Mouse (Mus musculus): ENCODE measurements around the gene Gm49711. TPM values are rescaled to one million over a fixed set of nuclear protein-coding genes. Genes with fewer than 3 reads are reported as not detected.
A peak's percentile ranks its signal among the peaks of the same experiment; 100 is the strongest.

Gene Gm49711
- total RNA-seq (2021), result under 1 TPM in 1 of 2 experiments, not detected in 1; 0.37 TPM
- long read RNA-seq, experiment 1, result 0 reads
- long read RNA-seq, experiment 2, result 0 reads

DNA sequence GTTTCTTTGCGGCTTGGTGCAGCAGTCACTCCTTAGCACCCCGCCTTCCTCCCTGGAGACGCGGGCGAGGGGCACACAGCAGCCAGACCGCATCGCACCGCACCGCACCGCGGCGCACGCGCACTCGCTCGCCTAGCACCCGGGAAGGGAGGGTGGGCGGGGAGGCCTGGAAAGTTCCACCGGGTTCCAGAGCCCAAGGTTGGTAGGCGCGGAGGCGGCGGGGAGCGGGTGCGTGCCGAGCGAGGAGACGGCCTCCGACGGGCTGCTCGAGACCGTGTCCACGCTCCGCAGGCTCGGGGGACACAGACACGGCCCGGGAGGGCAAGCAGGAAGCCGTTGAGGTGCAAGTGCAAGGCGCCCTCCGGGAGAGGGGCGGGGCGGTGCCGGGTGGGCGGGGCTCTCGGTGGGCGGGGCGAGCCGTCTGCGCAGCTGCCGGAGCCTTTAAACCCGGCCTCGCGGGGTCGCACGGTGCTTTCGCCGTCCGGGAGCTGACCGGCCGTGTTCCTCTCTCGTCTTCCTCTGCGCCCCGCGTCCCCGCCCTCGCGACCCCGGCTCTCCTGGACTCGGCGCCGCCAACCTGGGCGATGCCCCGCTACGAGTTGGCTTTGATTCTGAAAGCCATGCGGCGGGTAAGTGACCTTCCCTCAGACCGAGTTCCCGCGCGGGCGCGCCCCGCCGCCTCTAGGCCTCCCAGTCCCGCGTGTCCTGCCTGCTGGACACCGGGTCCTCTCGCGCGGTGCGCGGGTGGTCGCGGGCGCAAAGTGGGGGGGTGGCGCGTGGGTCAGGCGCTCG, at the start of gene Gm49711, which contains the start of the genes Mrps6 and Slc5a3:
Gm49711 (plus strand) TSS at position 465 of the 792 bp plus-strand sequence.
Mrps6 (plus strand) TSS at position 419 of the 792 bp plus-strand sequence.
Slc5a3 (plus strand) TSS at position 471 of the 792 bp plus-strand sequence.
- peak; percentile 78 to 84 for DNase-seq (ENCODE audit: low spot score in 2 of 2)

- no peak for DNase-seq (ENCODE audit: low spot score in 2 of 2)
These were observed 48.5 kb upstream of the Gm49711 start for GRCm38 (mm10) chr16:92009586-92009985.

DNA sequence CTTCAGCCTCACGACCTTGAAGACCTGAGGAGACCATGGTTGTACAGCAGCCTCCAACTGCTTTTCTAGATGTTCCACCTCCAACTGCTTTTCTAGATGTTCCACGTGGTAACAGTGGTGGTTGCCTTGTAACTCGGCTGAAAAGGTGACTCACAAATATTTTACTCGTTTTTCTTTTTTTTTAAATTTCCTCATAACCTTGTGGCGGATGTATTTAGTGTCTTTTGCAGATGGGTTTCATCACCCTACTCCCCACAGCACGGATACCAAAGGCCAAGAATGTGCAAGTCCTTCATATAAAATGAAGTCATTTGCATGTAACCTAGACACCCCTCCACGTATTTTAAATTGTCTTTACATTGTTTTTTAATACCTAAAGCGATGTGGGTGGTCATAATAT, 41.3 kb upstream of the Gm49711 start:
- DNase-seq (ENCODE audit: low spot score in 2 of 2), result no peak

DNA sequence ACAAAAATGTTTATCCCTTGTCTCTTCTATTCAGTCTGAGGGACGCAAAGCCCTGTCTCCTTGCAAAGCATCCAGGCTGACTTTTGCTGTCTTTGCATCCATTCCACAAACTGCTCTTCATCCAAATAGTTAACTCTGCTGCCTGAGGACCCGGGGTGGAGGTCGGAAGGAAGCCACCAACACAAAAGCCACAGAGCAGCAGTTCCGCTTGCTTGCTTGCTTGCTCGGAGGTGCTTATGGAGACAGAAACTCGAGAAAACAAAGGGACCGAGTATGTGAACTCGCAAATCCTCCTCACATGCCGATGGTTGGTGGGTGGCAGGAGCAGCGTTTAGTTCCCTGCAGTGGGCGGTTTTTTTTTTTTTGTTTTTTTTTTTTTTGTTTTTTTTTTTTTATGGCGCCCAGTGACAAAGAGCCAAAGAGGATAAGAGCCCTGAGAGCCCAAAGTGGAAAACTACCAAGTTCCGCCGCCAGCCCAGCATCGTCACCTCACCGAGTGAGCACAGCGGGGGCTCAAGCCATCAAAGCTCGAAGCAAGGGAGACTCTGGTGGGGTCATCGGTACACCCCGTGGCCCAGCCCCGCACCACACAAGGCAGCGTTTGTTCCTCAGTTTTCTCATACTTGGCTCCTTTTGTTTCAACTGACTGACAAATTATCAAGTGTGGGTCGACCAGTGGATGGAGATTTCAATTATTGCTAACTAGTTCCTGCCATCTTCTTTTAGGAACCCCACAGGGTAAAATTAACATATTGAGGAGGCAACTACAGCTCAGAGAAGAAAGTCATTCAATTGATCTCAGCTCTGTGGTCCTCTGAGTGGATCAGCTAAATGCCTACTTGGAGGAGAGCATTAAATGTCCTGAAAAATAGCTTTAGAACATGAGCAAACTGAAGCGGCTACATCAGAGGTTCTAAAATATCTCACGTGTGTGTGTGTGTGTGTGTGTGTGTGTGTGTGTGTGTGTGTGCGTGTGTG, 38.7 kb upstream of the Gm49711 start:
- DNase-seq (ENCODE audit: low spot score in 2 of 2), result peak in 1 of 2 experiments; percentile 26

DNA sequence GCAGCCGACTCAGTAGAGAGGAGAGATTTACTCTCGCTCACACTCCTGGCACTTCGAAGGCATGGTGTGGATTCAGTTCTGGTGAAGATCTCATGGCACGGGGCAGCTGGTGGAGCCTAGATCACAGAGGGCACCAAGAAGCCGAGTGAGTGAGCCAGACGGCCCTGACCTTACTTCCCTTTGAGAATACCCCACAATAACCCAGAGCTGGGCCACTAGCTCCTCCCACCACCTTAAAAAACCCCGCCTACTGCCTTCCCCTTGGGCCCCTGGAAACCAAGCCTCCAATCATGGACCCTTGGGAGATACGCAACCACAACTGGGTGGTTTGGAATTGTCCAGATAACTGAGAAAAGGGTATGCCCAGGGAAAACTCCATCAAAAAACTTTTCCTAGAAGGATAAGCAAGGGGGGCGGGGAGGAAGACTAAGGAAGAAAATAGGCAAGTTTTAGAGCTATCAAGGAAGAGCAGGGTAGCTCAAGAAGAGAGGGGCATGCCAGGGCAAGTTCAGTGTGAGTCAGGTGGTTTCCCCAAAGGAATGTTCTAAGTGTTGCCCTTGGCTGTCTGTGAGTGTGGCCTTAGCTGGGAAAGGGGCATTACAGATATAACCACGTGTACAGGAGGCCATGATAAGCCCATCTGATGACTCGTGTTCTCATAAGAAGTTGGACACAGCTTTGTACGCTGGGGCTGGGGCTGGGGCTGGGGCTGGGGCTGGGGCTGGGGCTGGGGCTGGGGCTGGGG, 36.3 kb upstream of the Gm49711 start:
- DNase-seq (ENCODE audit: low spot score in 2 of 2), result no peak

DNA sequence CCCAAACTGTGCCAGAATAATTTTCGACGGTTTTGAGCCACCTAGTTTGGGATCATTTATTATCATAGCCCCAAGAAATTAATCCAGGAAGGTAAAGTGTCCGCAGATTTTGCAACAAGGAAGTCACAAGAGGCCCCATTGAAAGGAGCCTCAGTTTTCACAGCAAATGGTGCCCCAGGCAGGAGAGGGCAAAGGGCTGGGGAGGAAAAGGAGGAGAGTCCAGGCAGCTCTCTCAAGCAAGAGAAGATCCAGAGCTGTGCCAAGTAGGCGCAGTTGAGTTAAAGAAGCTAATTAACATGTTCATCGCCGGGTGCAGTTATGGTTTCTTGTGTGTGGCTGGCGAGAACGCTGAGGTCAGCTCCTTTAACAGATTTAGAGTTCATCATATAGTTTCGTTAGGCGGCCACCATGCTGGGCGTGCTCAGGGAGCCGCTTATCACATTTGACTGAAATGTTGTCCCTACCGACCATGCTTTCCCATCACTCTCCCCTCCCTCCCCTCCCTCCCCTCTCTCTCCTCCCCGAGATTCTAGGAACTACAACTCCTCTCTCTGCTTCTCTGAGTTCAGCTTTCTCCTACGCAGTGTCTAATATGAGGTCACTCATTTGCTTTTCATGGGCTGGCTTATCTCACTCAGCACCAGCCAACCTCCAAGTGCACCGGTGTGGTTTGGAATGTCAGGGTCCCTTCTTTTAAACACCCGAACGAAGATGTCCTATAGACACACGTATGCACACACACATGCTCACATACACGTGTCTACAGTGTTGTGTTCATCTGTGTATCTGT, 35.4 kb upstream of the Gm49711 start:
- no peak for DNase-seq (ENCODE audit: low spot score in 2 of 2)

DNA sequence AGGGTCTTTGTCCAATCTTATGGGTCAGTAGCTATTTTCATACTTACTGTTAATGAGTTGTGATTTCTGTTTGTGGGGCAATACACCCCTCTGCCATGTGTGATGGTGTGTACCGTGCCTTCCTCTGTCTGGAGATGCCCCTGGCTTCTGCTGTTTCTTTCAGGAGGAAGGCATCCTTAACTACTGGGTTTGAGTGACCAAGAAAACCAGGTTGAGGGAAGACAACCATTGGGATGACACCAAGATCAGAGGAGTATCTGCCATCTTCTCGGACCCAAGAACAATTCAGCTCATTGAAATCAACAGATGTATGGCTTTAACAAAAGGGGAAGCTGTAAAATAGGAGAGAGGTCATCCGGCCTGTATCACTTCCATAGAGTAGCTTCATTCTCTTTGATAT, 24.8 kb upstream of the Gm49711 start:
- DNase-seq (ENCODE audit: low spot score in 2 of 2), result no peak

DNA sequence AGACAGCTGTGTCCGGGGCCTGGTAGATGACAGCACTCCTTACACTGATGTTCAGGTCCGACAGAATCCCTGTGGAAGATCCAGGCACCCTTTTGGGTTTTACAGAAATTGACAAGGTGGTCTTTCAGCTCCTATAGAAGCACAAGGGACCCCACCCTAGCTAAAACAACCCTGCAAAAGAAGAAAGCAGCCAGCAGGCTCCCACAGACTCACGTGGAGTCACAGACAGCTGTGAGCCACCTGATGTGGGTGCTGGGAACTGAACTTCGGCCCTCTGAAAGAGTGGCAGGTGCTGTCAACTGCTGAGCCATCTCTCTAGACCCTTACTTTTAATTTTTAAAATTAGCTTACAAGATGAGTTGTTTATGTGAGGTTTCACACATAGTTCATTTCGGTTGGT, 23.4 kb upstream of the Gm49711 start:
- no peak for DNase-seq (ENCODE audit: low spot score in 2 of 2)

DNA sequence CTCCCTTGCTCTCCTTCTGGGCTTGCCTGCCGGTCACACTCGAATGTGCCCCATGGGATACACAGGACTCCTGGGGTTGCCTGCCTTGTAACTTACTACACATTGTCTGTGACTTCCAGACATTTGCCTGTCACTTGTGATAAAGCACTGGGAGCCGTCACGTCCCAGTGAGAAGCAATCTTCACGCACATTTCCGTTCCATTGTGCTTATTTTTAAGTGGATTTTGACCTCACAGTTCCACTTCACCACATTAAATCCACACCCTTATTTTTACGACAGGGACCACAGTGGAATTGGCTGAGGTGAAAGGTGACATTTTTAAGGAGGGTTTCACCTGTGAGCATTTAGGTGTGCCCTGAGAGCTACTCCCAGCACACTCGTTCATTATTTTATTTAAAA, 21.4 kb upstream of the Gm49711 start:
- no peak for DNase-seq (ENCODE audit: low spot score in 2 of 2)

- DNase-seq (ENCODE audit: low spot score in 2 of 2), result no peak
These were observed 20.1 kb upstream of the Gm49711 start for GRCm38 (mm10) chr16:92037891-92038607.

DNA sequence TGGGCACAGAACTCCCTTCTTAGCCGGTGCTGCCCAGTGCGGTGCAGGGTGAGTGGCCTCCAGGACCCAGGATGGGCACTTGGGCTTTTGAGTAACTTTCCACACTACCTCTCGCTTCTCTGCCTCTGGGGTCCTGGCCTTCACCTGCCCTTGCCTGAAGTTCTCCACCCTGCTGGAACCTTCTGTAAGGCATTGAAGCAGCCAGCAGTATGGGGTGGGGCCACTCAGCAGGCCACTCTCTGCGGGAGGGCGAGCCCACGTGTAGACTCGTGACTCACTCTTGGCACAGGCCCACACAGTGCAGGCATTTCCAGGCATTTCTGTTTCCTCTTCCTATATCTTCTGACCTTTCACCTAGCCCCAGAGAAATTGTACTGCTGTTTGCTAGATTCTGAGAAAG, 18.7 kb upstream of the Gm49711 start:
- no peak for DNase-seq (ENCODE audit: low spot score in 2 of 2)

- DNase-seq (ENCODE audit: low spot score in 2 of 2), result no peak
These were observed 18.1 kb upstream of the Gm49711 start for GRCm38 (mm10) chr16:92039966-92040365.

DNA sequence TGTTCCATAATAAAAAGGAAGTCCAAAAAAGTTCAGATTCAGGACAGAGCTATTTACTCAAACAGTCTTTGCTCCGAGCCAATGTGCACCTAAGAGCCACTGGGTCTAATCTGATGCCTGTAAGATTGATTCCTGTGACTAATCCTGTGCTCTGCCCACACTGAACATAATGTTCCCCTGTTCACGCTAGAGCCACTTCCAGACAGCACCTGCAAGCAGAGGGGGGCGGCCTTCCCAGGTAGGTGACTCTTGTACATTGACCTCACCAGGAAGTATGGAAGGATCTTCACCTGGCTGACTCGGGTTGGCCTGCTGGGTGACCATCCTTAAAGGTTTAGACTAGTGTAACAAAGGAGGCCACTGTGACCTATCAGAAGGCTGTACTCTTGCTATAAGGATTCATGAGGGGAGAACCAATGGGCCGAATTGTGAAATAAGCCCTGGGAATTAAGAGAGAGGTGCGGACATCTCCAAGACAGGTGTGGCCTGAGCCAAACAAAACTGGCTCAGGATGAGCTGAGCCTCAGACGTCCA, 6.3 kb upstream of the Gm49711 start:
- no peak for DNase-seq (ENCODE audit: low spot score in 2 of 2)

- no peak for DNase-seq (ENCODE audit: low spot score in 2 of 2)
These were observed 5.5 kb upstream of the Gm49711 start for GRCm38 (mm10) chr16:92052569-92052968.

- DNase-seq (ENCODE audit: low spot score in 2 of 2), result no peak
These were observed 1.4 kb upstream of the Gm49711 start for GRCm38 (mm10) chr16:92056711-92057110.

- DNase-seq (ENCODE audit: low spot score in 2 of 2), result no peak
These were observed 662 bp upstream of the Gm49711 start for GRCm38 (mm10) chr16:92057456-92057851.

DNA sequence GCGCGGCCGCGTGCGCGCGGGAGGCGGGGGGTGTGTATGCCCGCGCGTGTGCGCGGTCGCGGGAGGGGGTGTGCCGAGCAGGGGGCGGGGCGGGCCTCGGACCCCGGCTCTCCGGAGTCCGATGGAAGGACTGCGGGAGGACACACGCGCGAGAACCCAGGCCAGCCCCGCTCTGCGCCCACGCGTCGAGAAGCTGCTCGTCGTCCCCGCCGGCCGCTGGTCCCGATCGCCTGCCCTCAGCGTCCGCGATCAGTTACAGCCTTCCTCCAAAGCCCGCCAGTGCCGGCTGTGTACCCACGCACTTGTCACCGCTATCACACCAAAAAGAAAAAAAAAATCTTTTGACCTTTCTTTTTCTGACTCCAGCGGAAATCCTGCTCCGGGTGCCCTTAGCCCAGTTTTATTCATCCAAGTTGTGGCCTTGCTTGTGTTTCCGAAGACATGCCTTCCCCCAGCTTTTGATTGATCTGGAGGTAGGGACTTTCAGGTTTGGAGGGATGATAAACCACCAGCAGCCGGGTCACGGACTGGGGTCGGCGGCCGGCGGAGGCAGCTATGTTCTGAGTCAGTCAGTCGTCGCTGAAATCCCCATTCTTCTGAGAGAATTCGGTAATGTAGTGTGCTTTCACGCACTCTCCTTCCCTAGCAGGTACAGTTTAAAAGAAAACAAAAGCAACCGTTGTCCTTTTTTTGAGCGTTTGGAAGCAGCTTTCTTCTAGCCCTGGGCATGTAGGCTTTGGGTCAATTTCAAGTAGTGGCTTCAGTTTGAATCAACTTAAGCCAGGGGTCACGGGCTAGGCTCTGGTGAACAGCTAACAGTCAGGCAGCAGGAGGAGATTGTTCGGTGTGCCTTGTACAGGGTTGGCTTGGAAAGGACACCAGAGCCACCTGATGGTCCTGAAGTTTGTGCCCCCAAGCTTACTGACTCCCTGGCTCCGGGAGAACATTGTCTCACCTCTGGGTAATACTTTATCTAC, 816 bp downstream of the Gm49711 start:
- peak in 1 of 2 experiments; percentile 10 for DNase-seq (ENCODE audit: low spot score in 2 of 2)

DNA sequence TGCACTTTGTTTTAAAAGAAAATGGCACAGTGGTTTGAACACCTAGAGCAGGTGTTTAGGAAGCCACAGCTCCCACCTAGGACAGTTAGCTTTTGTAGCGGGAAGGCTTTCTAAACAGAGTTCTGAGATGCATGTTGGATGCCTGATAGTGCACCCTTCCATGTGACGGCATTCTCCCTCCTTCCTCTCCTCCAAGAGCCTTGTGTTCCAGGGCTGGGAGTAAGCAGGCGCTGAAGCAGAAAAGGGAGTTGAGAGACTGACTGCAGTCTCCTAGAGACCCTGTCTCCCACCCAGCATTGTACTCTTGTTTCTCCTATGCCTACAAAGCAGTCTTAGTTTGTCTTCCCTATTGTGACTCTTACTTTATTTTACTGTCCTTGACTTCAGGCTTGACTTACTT, 2.1 kb downstream of the Gm49711 start:
- no peak for DNase-seq (ENCODE audit: low spot score in 2 of 2)

Data from adrenal gland, postnatal 4 days (tissue).